Mouse (Mus musculus): ENCODE results near the gene Zfp653. TPM values are rescaled to one million over a fixed set of nuclear protein-coding genes. Genes with fewer than 3 reads are reported as not detected.

Zfp653 gene
- polyA plus RNA-seq, 1 experiment, result 21.3 TPM

- no peak for DNase-seq (ENCODE audit: low spot score)
These were observed 1.2 kb downstream of the Zfp653 start for GRCm38 (mm10) chr9:22069881-22070553.

GRCm38 (mm10) chr9:22067195-22067594, 4.0 kb downstream of the Zfp653 start:
- no peak for DNase-seq (ENCODE audit: low spot score)

- no peak for DNase-seq (ENCODE audit: low spot score)
These were observed 4.7 kb downstream of the Zfp653 start for GRCm38 (mm10) chr9:22066433-22066832.

DNA sequence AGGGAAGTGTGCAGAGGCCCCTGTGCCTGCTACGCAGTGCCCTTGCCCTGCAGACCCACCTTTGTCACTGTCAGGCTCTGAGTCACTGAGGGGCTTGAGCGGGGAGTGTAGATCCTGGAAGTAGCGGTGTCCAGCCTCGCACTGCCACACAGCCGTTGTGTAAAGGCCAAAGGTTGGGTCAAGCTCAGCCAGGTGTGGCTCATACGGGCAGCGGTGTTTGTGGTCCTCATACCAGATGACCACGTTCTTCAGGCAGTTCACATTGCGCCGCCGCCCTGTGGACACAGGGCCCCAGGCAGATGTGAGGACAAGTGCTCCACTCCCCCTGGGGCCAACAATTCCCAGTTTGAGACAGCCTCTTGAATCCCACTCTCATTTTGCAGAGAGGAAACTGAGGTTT, 5.5 kb downstream of the Zfp653 start:
- DNase-seq (ENCODE audit: low spot score), result no peak

DNA sequence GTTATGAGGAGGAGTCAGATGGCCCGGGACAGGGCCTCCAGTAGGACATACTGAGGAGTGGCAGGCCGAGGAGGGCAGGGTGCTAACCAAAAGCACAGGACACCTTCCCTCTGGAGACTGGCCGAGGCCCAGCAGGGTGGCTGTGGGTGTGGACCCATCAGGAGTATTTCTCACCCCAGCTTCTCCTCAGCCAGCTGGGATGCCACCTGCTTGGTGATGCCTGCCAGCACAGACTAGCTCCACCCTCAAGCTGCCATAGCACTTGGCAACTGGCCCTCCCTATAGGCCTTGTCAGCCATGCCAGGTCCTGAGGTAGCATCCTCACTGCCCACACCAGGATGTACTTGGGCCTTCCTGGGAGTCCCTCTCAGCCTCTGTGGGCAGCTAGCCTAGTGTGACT, 6.8 kb downstream of the Zfp653 start:
- DNase-seq (ENCODE audit: low spot score), result no peak

- no peak for DNase-seq (ENCODE audit: low spot score)
These were observed 9.8 kb downstream of the Zfp653 start for GRCm38 (mm10) chr9:22061339-22061738.

- no peak for DNase-seq (ENCODE audit: low spot score)
These were observed 13.2 kb downstream of the Zfp653 start for GRCm38 (mm10) chr9:22058011-22058424.

DNA sequence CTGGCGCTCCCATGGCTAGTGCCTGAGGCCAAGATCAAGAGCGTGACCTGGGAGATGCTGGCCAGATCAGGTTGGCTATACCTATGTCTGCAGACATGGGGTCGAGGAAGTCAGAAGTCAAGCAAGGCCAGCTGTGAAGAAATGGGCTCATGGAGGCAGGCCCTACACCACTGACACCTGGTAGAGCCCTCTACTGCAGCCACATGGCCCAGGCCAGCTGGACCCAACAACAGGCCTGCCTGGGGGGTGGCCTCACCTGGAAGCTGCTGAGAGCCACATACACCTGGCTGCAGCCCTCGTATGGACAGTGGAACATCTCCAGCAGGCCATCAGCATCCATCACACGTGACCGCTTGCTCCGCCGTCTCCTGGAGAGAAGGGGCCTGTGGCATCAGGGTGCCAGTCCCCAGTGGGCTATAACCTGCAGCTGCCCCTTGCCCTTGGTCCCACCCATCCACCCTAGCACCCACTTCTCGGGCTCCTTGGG, 14.1 kb downstream of the Zfp653 start:
- no peak for DNase-seq (ENCODE audit: low spot score)

- DNase-seq (ENCODE audit: low spot score), result no peak
These were observed 14.8 kb downstream of the Zfp653 start for GRCm38 (mm10) chr9:22056303-22056910.

- DNase-seq (ENCODE audit: low spot score), result no peak
These were observed 15.5 kb downstream of the Zfp653 start for GRCm38 (mm10) chr9:22055713-22056112.

- no peak for DNase-seq (ENCODE audit: low spot score)
These were observed 16.6 kb downstream of the Zfp653 start for GRCm38 (mm10) chr9:22054411-22055076.

GRCm38 (mm10) chr9:22053657-22054056, 17.5 kb downstream of the Zfp653 start:
- no peak for DNase-seq (ENCODE audit: low spot score)

DNA sequence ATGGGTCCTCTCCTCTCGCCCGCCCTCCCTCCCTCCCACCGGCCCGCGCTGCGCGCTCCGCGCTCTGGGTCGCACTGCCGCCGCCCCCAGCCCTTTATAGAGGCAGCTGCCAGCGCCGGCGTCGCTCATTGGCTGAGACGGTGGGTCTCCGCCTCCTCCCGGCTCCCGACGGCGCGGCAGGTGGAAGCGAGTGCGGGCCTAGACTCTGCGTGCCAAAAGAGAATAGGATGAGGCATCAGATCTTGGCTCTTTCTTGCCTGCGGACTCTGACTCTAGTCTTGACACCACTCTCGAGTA, 19.3 kb downstream of the Zfp653 start, which contains the start of gene Elavl3:
Elavl3 (minus strand) TSS at position 66 of the 297 bp plus-strand sequence.
- DNase-seq (ENCODE audit: low spot score), result no peak

DNA sequence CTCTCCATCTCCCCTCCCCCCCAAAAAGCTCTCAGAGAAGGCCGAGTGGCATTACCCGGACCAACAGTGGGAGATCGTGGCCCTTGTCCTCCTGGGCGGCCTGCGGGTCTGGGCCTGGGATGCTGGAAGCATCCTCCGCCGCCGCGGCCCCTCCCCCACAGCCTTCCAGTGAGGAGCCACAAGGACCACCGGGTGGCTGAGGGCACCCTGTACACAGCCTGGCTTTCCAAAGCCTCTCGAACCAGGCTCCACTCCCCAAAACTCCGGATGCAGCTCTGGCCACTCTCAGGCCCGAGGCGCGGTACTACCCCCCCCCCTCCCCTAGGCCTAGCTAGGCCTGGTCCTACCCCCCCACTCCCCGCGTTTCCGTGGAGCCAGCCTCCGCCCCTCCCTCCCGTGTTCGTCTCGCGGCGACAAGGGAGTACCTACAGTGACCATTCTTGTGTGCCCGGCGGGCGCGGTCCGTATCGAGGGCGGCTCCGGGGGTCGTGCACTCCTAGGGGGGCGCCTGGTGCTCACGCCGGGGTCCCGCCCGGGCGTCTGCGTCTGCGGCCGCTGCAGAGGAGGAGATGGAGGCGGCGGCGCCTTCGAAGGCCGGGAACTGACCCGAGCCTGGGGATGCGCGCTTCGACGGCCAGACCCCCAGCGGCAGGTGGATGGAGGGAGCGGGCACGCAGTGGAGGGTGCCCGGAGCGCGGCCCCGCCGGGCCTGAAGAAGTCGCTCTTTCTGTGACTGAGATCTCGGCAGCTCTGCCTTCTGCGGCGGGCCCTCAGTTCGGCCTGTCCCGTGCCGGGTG, 19.8 kb downstream of the Zfp653 start:
- DNase-seq (ENCODE audit: low spot score), result no peak

DNA sequence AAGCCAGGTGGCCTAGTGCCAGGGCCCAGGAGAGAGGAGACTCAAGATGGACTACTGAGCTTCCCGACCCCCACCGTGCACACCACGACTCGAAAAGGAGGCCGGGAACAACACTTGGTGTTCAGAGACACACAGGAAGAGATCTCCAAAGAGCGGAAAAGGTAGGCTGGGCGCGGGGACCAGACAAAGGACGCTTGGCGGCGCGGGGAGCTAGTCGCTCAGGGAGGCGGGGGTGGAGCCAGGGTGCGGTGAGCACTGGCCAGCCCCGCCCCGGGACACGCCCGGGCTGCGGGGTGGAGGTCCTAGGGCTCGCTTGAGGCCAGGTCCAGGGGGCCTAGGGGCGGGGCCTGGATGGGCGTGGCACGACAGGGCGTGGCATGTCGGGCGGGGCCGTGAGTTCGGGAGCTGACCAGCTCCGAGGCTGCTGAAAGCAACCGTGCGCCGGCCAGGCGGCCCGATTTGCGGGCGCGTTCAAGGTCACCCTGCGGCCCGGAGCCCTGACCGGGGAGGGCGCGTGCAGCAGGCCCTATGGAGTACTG, 20.8 kb downstream of the Zfp653 start:
- no peak for DNase-seq (ENCODE audit: low spot score)

DNA sequence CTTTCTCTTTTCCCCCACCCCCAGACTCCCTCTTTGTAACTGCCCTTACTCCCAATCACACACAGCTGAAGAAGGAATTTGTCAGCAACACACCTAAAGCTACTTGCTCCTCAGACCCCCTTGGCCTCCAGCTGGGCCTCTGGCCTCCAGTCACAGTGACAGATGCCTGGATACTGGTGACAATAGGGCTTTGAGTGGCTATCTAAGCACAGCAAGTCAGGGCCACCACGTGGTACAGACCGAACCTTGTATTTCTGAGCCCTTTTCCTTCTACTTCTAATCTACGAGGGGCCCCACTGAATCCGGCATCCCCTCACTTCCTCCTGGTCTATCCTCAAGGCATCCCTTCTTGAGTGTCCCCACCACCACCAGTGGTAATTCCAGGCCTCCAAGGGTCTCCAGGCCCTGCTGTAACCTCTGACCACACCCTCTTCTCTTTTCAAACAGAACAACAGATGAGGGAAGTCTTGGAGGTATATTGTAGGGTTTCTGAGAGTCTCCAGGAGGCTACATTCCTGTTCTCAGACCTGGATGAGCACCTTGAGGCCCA, 21.4 kb downstream of the Zfp653 start:
- DNase-seq (ENCODE audit: low spot score), result no peak

DNA sequence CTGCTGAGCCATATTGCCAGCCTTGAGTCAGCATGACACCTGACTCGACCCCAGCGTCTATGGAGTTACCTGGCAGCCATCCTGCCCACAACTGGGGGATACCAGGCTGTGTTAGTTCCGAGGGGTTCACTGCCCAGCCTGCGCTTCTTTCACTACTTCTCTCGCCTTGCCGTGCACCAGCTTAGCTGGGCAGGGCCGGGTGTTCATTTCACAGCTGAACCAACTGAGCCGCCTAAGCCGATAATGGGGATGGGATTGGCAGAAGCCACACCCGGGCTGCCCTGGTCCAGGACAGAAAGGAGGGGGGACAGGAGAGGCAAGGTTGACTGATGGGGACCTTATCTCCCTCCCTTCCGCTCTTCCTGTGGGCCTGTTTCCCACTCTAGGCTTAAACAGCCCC, 21.9 kb downstream of the Zfp653 start:
- DNase-seq (ENCODE audit: low spot score), result no peak

GRCm38 (mm10) chr9:22047329-22047728, 23.8 kb downstream of the Zfp653 start:
- no peak for DNase-seq (ENCODE audit: low spot score)

DNA sequence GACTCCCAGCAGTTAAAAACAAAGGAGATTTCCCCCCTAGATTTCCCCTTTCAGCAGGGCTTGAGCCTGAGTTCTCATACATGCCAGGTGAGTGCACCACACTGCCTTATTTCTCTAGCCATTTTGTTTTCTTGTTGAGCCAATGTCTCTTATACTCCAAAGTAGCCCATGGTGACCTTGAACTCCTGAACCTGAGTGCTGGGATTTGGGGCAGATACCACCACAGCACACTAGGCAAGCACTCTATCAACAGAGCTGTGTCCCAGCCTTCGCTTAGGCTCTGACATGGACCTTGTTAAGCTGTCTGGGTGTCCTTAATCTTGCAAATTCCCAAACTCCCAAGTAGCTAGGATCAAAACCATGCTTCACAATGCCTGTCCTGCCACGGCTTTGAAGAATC, 29.3 kb downstream of the Zfp653 start:
- no peak for DNase-seq (ENCODE audit: low spot score)

- DNase-seq (ENCODE audit: low spot score), result no peak
These were observed 33.4 kb downstream of the Zfp653 start for GRCm38 (mm10) chr9:22037826-22038225.

- no peak for DNase-seq (ENCODE audit: low spot score)
These were observed 35.7 kb downstream of the Zfp653 start for GRCm38 (mm10) chr9:22035300-22036044.

All from urinary bladder, adult 2 months (tissue).